Mouse (Mus musculus) granulocyte monocyte progenitor cell, adult 5-6 weeks (primary cell): ENCODE data around the gene Slc22a8. TPM values are rescaled to one million over a fixed set of nuclear protein-coding genes. Genes with fewer than 3 reads are reported as not detected.

Source experiments
- total RNA-seq, 2 experiments: library from RNA; stranded (forward) in 1 of 2; stranded (reverse) in 1 of 2; fragments of 200-712, 200-1000 nt in 1 of 2; fragments of >200 nt in 1 of 2; fragmentation: Nextera tagmentation in 1 of 2; gene quantifications; 2 replicates each; pipeline ENCODE4 v1.2.3; 2014 to 2017

Gene Slc22a8
- total RNA-seq, 2 experiments from 2014 or later = not detected

Other genes starting within 250 kb of the Slc22a8 start
- gene Slc22a30, start 186.1 kb upstream of the Slc22a8 start, total RNA-seq (2014; fragmentation: Nextera tagmentation) = not detected in 2 replicates
- gene Slc22a30, start 186.1 kb upstream of the Slc22a8 start, total RNA-seq (2017) = not detected in 2 replicates
- gene Slc22a6, start 26.8 kb downstream of the Slc22a8 start, total RNA-seq (2014; fragmentation: Nextera tagmentation) = not detected in 2 replicates
- not detected in 2 replicates for gene Slc22a6, start 26.8 kb downstream of the Slc22a8 start, total RNA-seq (2017)
- 0.04 TPM in 1 of 2 replicates, not detected in the other for gene Chrm1, start 72.5 kb downstream of the Slc22a8 start, total RNA-seq (2014; fragmentation: Nextera tagmentation)
- not detected in 2 replicates for gene Chrm1, start 72.5 kb downstream of the Slc22a8 start, total RNA-seq (2017)
- gene Slc3a2, start 132.1 kb downstream of the Slc22a8 start, total RNA-seq (2014; fragmentation: Nextera tagmentation) = 60.1 and 70.1 TPM in 2 replicates
- 78.5 and 87.2 TPM in 2 replicates for gene Slc3a2, start 132.1 kb downstream of the Slc22a8 start, total RNA-seq (2017)
- 122 and 136 TPM in 2 replicates for gene Wdr74, start 144.6 kb downstream of the Slc22a8 start, total RNA-seq (2014; fragmentation: Nextera tagmentation)
- gene Wdr74, start 144.6 kb downstream of the Slc22a8 start, total RNA-seq (2017) = 96.6 and 196 TPM in 2 replicates
- gene 1700092M07Rik, start 149.5 kb downstream of the Slc22a8 start, total RNA-seq (2014; fragmentation: Nextera tagmentation) = not detected in 2 replicates
- 2.5 TPM in 2 replicates for gene 1700092M07Rik, start 149.5 kb downstream of the Slc22a8 start, total RNA-seq (2017)
- gene Stx5a, start 150.2 kb downstream of the Slc22a8 start, total RNA-seq (2014; fragmentation: Nextera tagmentation) = 63.4 and 64.7 TPM in 2 replicates
- 43.0 and 62.0 TPM in 2 replicates for gene Stx5a, start 150.2 kb downstream of the Slc22a8 start, total RNA-seq (2017)
- gene Nxf1, start 165.8 kb downstream of the Slc22a8 start, total RNA-seq (2014; fragmentation: Nextera tagmentation) = 268 and 347 TPM in 2 replicates
- gene Nxf1, start 165.8 kb downstream of the Slc22a8 start, total RNA-seq (2017) = 89.4 and 113 TPM in 2 replicates
- 61.2 and 62.7 TPM in 2 replicates for gene Tmem223, start 179.7 kb downstream of the Slc22a8 start, total RNA-seq (2014; fragmentation: Nextera tagmentation)
- 35.7 and 40.6 TPM in 2 replicates for gene Tmem223, start 179.7 kb downstream of the Slc22a8 start, total RNA-seq (2017)
- gene Tmem179b, start 183.2 kb downstream of the Slc22a8 start, total RNA-seq (2014; fragmentation: Nextera tagmentation) = 141 and 147 TPM in 2 replicates
- gene Tmem179b, start 183.2 kb downstream of the Slc22a8 start, total RNA-seq (2017) = 69.5 and 81.3 TPM in 2 replicates
- 19.1 and 20.5 TPM in 2 replicates for gene Taf6l, start 195.2 kb downstream of the Slc22a8 start, total RNA-seq (2014; fragmentation: Nextera tagmentation)
- 10.0 and 15.6 TPM in 2 replicates for gene Taf6l, start 195.2 kb downstream of the Slc22a8 start, total RNA-seq (2017)
- gene Polr2g, start 207.3 kb downstream of the Slc22a8 start, total RNA-seq (2014; fragmentation: Nextera tagmentation) = 112 and 148 TPM in 2 replicates
- gene Polr2g, start 207.3 kb downstream of the Slc22a8 start, total RNA-seq (2017) = 51.7 and 69.8 TPM in 2 replicates
- gene Zbtb3, start 211.3 kb downstream of the Slc22a8 start, total RNA-seq (2014; fragmentation: Nextera tagmentation) = 3.1 TPM in 2 replicates
- 2.7 and 3.0 TPM in 2 replicates for gene Zbtb3, start 211.3 kb downstream of the Slc22a8 start, total RNA-seq (2017)
- gene Ttc9c, start 228.1 kb downstream of the Slc22a8 start, total RNA-seq (2014; fragmentation: Nextera tagmentation) = 41.3 and 42.1 TPM in 2 replicates
- 62.8 and 65.0 TPM in 2 replicates for gene Ttc9c, start 228.1 kb downstream of the Slc22a8 start, total RNA-seq (2017)
- 71.4 and 85.1 TPM in 2 replicates for gene Hnrnpul2, start 228.8 kb downstream of the Slc22a8 start, total RNA-seq (2014; fragmentation: Nextera tagmentation)
- 82.8 and 88.5 TPM in 2 replicates for gene Hnrnpul2, start 228.8 kb downstream of the Slc22a8 start, total RNA-seq (2017)
- not detected in 2 replicates for gene AC129217.1, start 238.5 kb downstream of the Slc22a8 start, total RNA-seq (2014; fragmentation: Nextera tagmentation)
- 34.1 TPM in 1 of 2 replicates, not detected in the other for gene AC129217.1, start 238.5 kb downstream of the Slc22a8 start, total RNA-seq (2017)
- 61.8 and 89.4 TPM in 2 replicates for gene Bscl2, start 246.2 kb downstream of the Slc22a8 start, total RNA-seq (2014; fragmentation: Nextera tagmentation)
- gene Bscl2, start 246.2 kb downstream of the Slc22a8 start, total RNA-seq (2017) = 33.9 and 34.6 TPM in 2 replicates
- not detected in 2 replicates for gene Gng3, start 247.9 kb downstream of the Slc22a8 start, total RNA-seq (2014; fragmentation: Nextera tagmentation)
- 0.26 TPM in 1 of 2 replicates, not detected in the other for gene Gng3, start 247.9 kb downstream of the Slc22a8 start, total RNA-seq (2017)